Mouse (Mus musculus): ENCODE measurements around the gene Sbk1. TPM values are rescaled to one million over a fixed set of nuclear protein-coding genes. Genes with fewer than 3 reads are reported as not detected.

The Sbk1 gene
- polyA plus RNA-seq, 1 experiment from 2014 or later: 58.9 TPM

Other genes starting within 250 kb of the Sbk1 start
- 2.0 and 2.2 TPM in 2 replicates for gene Gsg1l, start 190.2 kb upstream of the Sbk1 start, polyA plus RNA-seq (2015; fragmentation: Nextera tagmentation; extraction: Ambion mirVana)
- gene Xpo6, start 72.1 kb upstream of the Sbk1 start, polyA plus RNA-seq (2015; fragmentation: Nextera tagmentation; extraction: Ambion mirVana): 59.0 and 60.5 TPM in 2 replicates
- gene Lat, start 97.0 kb downstream of the Sbk1 start, polyA plus RNA-seq (2015; fragmentation: Nextera tagmentation; extraction: Ambion mirVana): 2.7 and 4.6 TPM in 2 replicates
- 62.0 and 63.5 TPM in 2 replicates for gene Spns1, start 104.8 kb downstream of the Sbk1 start, polyA plus RNA-seq (2015; fragmentation: Nextera tagmentation; extraction: Ambion mirVana)
- 2.9 and 3.1 TPM in 2 replicates for gene Nfatc2ip, start 124.1 kb downstream of the Sbk1 start, polyA plus RNA-seq (2015; fragmentation: Nextera tagmentation; extraction: Ambion mirVana)
- 0.37 TPM in 1 of 2 replicates, not detected in the other for gene Cd19, start 142.3 kb downstream of the Sbk1 start, polyA plus RNA-seq (2015; fragmentation: Nextera tagmentation; extraction: Ambion mirVana)
- 30.8 and 34.0 TPM in 2 replicates for gene Rabep2, start 156.1 kb downstream of the Sbk1 start, polyA plus RNA-seq (2015; fragmentation: Nextera tagmentation; extraction: Ambion mirVana)
- gene Atp2a1, start 190.5 kb downstream of the Sbk1 start, polyA plus RNA-seq (2015; fragmentation: Nextera tagmentation; extraction: Ambion mirVana): 7.9 and 11.5 TPM in 2 replicates
- 53.4 and 57.8 TPM in 2 replicates for gene Sh2b1, start 202.8 kb downstream of the Sbk1 start, polyA plus RNA-seq (2015; fragmentation: Nextera tagmentation; extraction: Ambion mirVana)
- 129 and 131 TPM in 2 replicates for gene Tufm, start 214.7 kb downstream of the Sbk1 start, polyA plus RNA-seq (2015; fragmentation: Nextera tagmentation; extraction: Ambion mirVana)
- gene Atxn2l, start 230.8 kb downstream of the Sbk1 start, polyA plus RNA-seq (2015; fragmentation: Nextera tagmentation; extraction: Ambion mirVana): 54.0 and 56.8 TPM in 2 replicates